Mouse (Mus musculus) neural tube, embryonic 12.5 days (tissue): Measurements from ENCODE around the gene Sp1. TPM values are rescaled to one million over a fixed set of nuclear protein-coding genes. Genes with fewer than 3 reads are reported as not detected.

ENCODE experiments used
- ATAC-seq: fragments of 200-750 bp; cut with Nextera tagmentation; 2 replicates; pipeline ENCODE4 v1.8.0; 2017; ENCODE audit warnings: low read depth, mild to moderate bottlenecking, moderate TSS enrichment, moderate library complexity; ENCODE audit not compliant: low FRiP score
- H3K27ac ChIP-seq: fragments of 300-500 bp; sonication (generic); 2 replicates; pipeline ENCODE4 v1.5.1; 2016
- H3K27me3 ChIP-seq: fragments of 300-500 bp; sonication (generic); replicated peaks from 2 replicates; pipeline ENCODE4 v1.6.1; 2016; ENCODE audit warnings: mild to moderate bottlenecking
- H3K36me3 ChIP-seq: fragments of 300-500 bp; sonication (generic); 2 replicates; pipeline ENCODE4 v1.6.1; 2016; ENCODE audit warnings: mild to moderate bottlenecking
- H3K4me1 ChIP-seq: fragments of 300-500 bp; sonication (generic); 2 replicates; pipeline ENCODE4 v1.6.1; 2016
- H3K4me2 ChIP-seq: fragments of 300-500 bp; sonication (generic); replicated peaks from 2 replicates; pipeline ENCODE4 v1.6.1; 2016; ENCODE audit warnings: mild to moderate bottlenecking
- H3K4me3 ChIP-seq: fragments of 300-500 bp; sonication (generic); 2 replicates; pipeline ENCODE4 v1.5.1; 2016
- H3K9ac ChIP-seq: fragments of 300-500 bp; sonication (generic); 2 replicates; pipeline ENCODE4 v1.6.1; 2016; ENCODE audit warnings: mild to moderate bottlenecking
- H3K9me3 ChIP-seq: fragments of 300-500 bp; sonication (generic); 2 replicates; pipeline ENCODE4 v1.6.1; 2016; ENCODE audit warnings: mild to moderate bottlenecking
- WGBS: fragments of 180-500 bp; shearing (Covaris S2); methylation state at CpG from one replicate; pipeline ENCODE4 v1.1.7; 2016; 5-methylcytosine and 5-hydroxymethylcytosine counted together
- polyA plus RNA-seq: library from polyadenylated mRNA; unstranded; fragments of >200 nt; fragmentation: Nextera tagmentation; extraction: Ambion mirVana; gene quantifications from 2 replicates; pipeline ENCODE4 v1.2.1, GENCODE M21; 2016

The Sp1 gene
- polyA plus RNA-seq, 1 experiment from 2014 or later, result 6.9 TPM

- Histone ChIP-seq H3K4me1 (peaks cover 8% of the 10 kb centered on the region), H3K9ac (no peak overlapping the region), H3K4me3 (no peak overlapping the region), H3K36me3 (no peaks in the 10 kb centered on the region), H3K27ac (no peak overlapping the region), H3K4me2 (no peak overlapping the region), H3K9me3 (no peaks in the 10 kb centered on the region), H3K27me3 (no peaks in the 10 kb centered on the region)
- ATAC-seq, result no peak
- 78% methylated on average over 2 of the region's 2 CpGs for WGBS
These were observed 4.7 kb upstream of the Sp1 start for GRCm38 (mm10) chr15:102401278-102401677.

GRCm38 (mm10) chr15:102402210-102402609, 3.7 kb upstream of the Sp1 start:
- no peaks in the 10 kb centered on the region for H3K36me3 ChIP-seq
- H3K9ac ChIP-seq, result no peak overlapping the region
- no peaks in the 10 kb centered on the region for H3K9me3 ChIP-seq
- no peak overlapping the region for H3K27ac ChIP-seq
- no peak for ATAC-seq
- no peaks in the 10 kb centered on the region for H3K27me3 ChIP-seq
- over 99% methylated on average over 3 of the region's 3 CpGs for WGBS
- H3K4me1 ChIP-seq, result peaks cover 10% of the 10 kb centered on the region
- no peak overlapping the region for H3K4me2 ChIP-seq
- H3K4me3 ChIP-seq, result no peak overlapping the region

- H3K36me3 ChIP-seq, result peaks cover 22% of the 10 kb centered on the region
- peak overlapping the region; percentile 63 for H3K9ac ChIP-seq
- no peak for ATAC-seq
- peak overlapping the region; percentile 46 for H3K4me3 ChIP-seq
- H3K9me3 ChIP-seq, result no peaks in the 10 kb centered on the region
- peaks cover 24% of the 10 kb centered on the region for H3K4me1 ChIP-seq
- peak overlapping the region; percentile 59 for H3K4me2 ChIP-seq
- H3K27me3 ChIP-seq, result no peaks in the 10 kb centered on the region
- H3K27ac ChIP-seq, result peak overlapping the region; percentile 92
- WGBS, result 16% methylated on average over 34 of the region's 34 CpGs
These were observed 1.1 kb upstream of the Sp1 start for GRCm38 (mm10) chr15:102404608-102405488.

- WGBS, result under 1% methylated on average over 45 of the region's 69 CpGs
- peaks cover 33% of the 10 kb centered on the region for H3K4me1 ChIP-seq
These were observed 411 bp downstream of the Sp1 start for GRCm38 (mm10) chr15:102406196-102406911.

GRCm38 (mm10) chr15:102406912-102407580, 1.1 kb downstream of the Sp1 start:
- peaks cover 41% of the 10 kb centered on the region for H3K36me3 ChIP-seq
- H3K4me2 ChIP-seq, result peak overlapping the region; percentile 61
- ATAC-seq, result no peak
- 41% methylated on average over 3 of the region's 3 CpGs for WGBS
- H3K4me1 ChIP-seq, result peaks cover 38% of the 10 kb centered on the region
- H3K9me3 ChIP-seq, result no peaks in the 10 kb centered on the region
- peak overlapping the region; percentile 97 for H3K9ac ChIP-seq
- peak overlapping the region; percentile 88 for H3K27ac ChIP-seq
- H3K4me3 ChIP-seq, result peak overlapping the region; percentile 92
- H3K27me3 ChIP-seq, result no peaks in the 10 kb centered on the region

More at GRCm38 (mm10) chr15:102406196-102406911, 411 bp downstream of the Sp1 start:
- peak overlapping the region; percentile 97 for H3K9ac ChIP-seq
- H3K36me3 ChIP-seq, result peaks cover 34% of the 10 kb centered on the region
- peak overlapping the region; percentile 88 for H3K27ac ChIP-seq
- no peak for ATAC-seq
- H3K4me2 ChIP-seq, result peak overlapping the region; percentile 61
- H3K9me3 ChIP-seq, result no peaks in the 10 kb centered on the region
- H3K27me3 ChIP-seq, result no peaks in the 10 kb centered on the region
- H3K4me3 ChIP-seq, result peak overlapping the region; percentile 92

GRCm38 (mm10) chr15:102407681-102408557, 2.0 kb downstream of the Sp1 start:
- no peak overlapping the region for H3K4me3 ChIP-seq
- H3K27me3 ChIP-seq, result no peaks in the 10 kb centered on the region
- H3K9ac ChIP-seq, result no peak overlapping the region

GRCm38 (mm10) chr15:102408558-102409130, 2.7 kb downstream of the Sp1 start:
- 90% methylated on average over 2 of the region's 2 CpGs for WGBS
- ATAC-seq, result no peak

More at GRCm38 (mm10) chr15:102407681-102408557, 2.0 kb downstream of the Sp1 start:
- no peaks in the 10 kb centered on the region for H3K9me3 ChIP-seq
- H3K4me1 ChIP-seq, result peaks cover 38% of the 10 kb centered on the region
- no peak for ATAC-seq
- H3K4me2 ChIP-seq, result no peak overlapping the region
- WGBS, result 97% methylated on average over 10 of the region's 10 CpGs
- H3K36me3 ChIP-seq, result peaks cover 50% of the 10 kb centered on the region
- no peak overlapping the region for H3K27ac ChIP-seq

GRCm38 (mm10) chr15:102409286-102409685, 3.3 kb downstream of the Sp1 start:
- Histone ChIP-seq H3K4me3 (no peak overlapping the region), H3K27ac (no peak overlapping the region), H3K4me1 (peaks cover 38% of the 10 kb centered on the region), H3K4me2 (0 out of 2 replicates have a peak overlapping the region, but pooled peaks have one; percentile 20), H3K9ac (no peak overlapping the region), H3K27me3 (no peaks in the 10 kb centered on the region), H3K36me3 (peaks cover 57% of the 10 kb centered on the region), H3K9me3 (no peaks in the 10 kb centered on the region)
- 96% methylated on average over 3 of the region's 3 CpGs for WGBS
- no peak for ATAC-seq

More at GRCm38 (mm10) chr15:102408558-102409130, 2.7 kb downstream of the Sp1 start:
- Histone ChIP-seq H3K27me3 (no peaks in the 10 kb centered on the region), H3K36me3 (peaks cover 55% of the 10 kb centered on the region), H3K4me2 (0 out of 2 replicates have a peak overlapping the region, but pooled peaks have one; percentile 20), H3K9me3 (no peaks in the 10 kb centered on the region), H3K4me3 (no peak overlapping the region), H3K9ac (no peak overlapping the region), H3K4me1 (peaks cover 38% of the 10 kb centered on the region), H3K27ac (no peak overlapping the region)

- Histone ChIP-seq H3K27ac (no peak overlapping the region), H3K4me1 (peaks cover 38% of the 10 kb centered on the region), H3K4me2 (peak overlapping the region; percentile 41; the same call in 1 of the 2 replicates), H3K9ac (no peak overlapping the region), H3K4me3 (no peak overlapping the region), H3K27me3 (no peaks in the 10 kb centered on the region), H3K9me3 (no peaks in the 10 kb centered on the region), H3K36me3 (peaks cover 58% of the 10 kb centered on the region)
- ATAC-seq, result no peak
- WGBS, result 86% methylated on average over 1 of the region's 1 CpGs
These were observed 5.1 kb downstream of the Sp1 start for GRCm38 (mm10) chr15:102411077-102411476.

GRCm38 (mm10) chr15:102413687-102414086, 7.7 kb downstream of the Sp1 start:
- no peak overlapping the region for H3K4me2 ChIP-seq
- H3K9me3 ChIP-seq, result no peaks in the 10 kb centered on the region
- ATAC-seq, result no peak
- no peak overlapping the region for H3K27ac ChIP-seq
- no peaks in the 10 kb centered on the region for H3K27me3 ChIP-seq
- H3K4me1 ChIP-seq, result peaks cover 25% of the 10 kb centered on the region
- no peak overlapping the region for H3K9ac ChIP-seq
- peaks cover 48% of the 10 kb centered on the region for H3K36me3 ChIP-seq
- H3K4me3 ChIP-seq, result no peak overlapping the region

GRCm38 (mm10) chr15:102417524-102417923, 11.6 kb downstream of the Sp1 start:
- Histone ChIP-seq H3K4me2 (no peak overlapping the region), H3K27ac (no peak overlapping the region), H3K9ac (no peak overlapping the region), H3K4me3 (no peak overlapping the region), H3K36me3 (peaks cover 17% of the 10 kb centered on the region), H3K9me3 (no peaks in the 10 kb centered on the region), H3K27me3 (no peaks in the 10 kb centered on the region), H3K4me1 (no peaks in the 10 kb centered on the region)
- ATAC-seq, result no peak
- 99% methylated on average over 2 of the region's 2 CpGs for WGBS
